Mouse (Mus musculus) stomach, embryonic 15.5 days (tissue): ENCODE results near the gene Myo15. TPM values are rescaled to one million over a fixed set of nuclear protein-coding genes. Genes with fewer than 3 reads are reported as not detected.
"Not testable (repeated sequence)": the region's sequence is repeated elsewhere in the genome, so short reads cannot be mapped to it uniquely, and the experiment has no call there.

Experiments
- ATAC-seq: fragments of 200-750 bp; cut with Nextera tagmentation; 2 replicates; pipeline ENCODE4 v1.8.0; 2017; ENCODE audit warnings: low read depth, moderate number of reproducible peaks, moderate TSS enrichment; ENCODE audit not compliant: insufficient read depth, low FRiP score
- H3K27ac ChIP-seq: fragments of 300-500 bp; sonication (generic); 2 replicates; pipeline ENCODE4 v1.5.1; 2015; ENCODE audit warnings: mild to moderate bottlenecking, inconsistent platforms
- H3K27me3 ChIP-seq: fragments of 300-500 bp; sonication (generic); replicated peaks from 2 replicates; pipeline ENCODE4 v1.6.1; 2015; ENCODE audit warnings: inconsistent platforms
- H3K36me3 ChIP-seq: fragments of 300-500 bp; sonication (generic); 2 replicates; pipeline ENCODE4 v1.6.1; 2015; ENCODE audit warnings: inconsistent platforms
- H3K4me1 ChIP-seq: fragments of 300-500 bp; sonication (generic); 2 replicates; pipeline ENCODE4 v1.6.1; 2015; ENCODE audit warnings: inconsistent platforms
- H3K4me2 ChIP-seq: fragments of 300-500 bp; sonication (generic); 2 replicates; pipeline ENCODE4 v1.6.1; 2015; ENCODE audit warnings: mild to moderate bottlenecking, inconsistent platforms
- H3K4me3 ChIP-seq: fragments of 300-500 bp; sonication (generic); replicated peaks from 2 replicates; pipeline ENCODE4 v1.5.1; 2015; ENCODE audit warnings: inconsistent platforms
- H3K9ac ChIP-seq: fragments of 300-500 bp; sonication (generic); 2 replicates; pipeline ENCODE4 v1.6.1; 2015; ENCODE audit warnings: inconsistent platforms
- H3K9me3 ChIP-seq: fragments of 300-500 bp; sonication (generic); 2 replicates; pipeline ENCODE4 v1.6.1; 2016; ENCODE audit warnings: inconsistent platforms
- WGBS: fragments of 180-500 bp; shearing (Covaris S2); methylation state at CpG from one replicate; pipeline ENCODE4 v1.1.7; 2015; 5-methylcytosine and 5-hydroxymethylcytosine counted together
- polyA plus RNA-seq: library from polyadenylated mRNA; unstranded; fragments of >200 nt; fragmentation: Nextera tagmentation; extraction: Ambion mirVana; gene quantifications from 2 replicates; pipeline ENCODE4 v1.2.1, GENCODE M21; 2015

The Myo15 gene
- polyA plus RNA-seq, 1 experiment from 2014 or later, result 0.12 TPM

DNA sequence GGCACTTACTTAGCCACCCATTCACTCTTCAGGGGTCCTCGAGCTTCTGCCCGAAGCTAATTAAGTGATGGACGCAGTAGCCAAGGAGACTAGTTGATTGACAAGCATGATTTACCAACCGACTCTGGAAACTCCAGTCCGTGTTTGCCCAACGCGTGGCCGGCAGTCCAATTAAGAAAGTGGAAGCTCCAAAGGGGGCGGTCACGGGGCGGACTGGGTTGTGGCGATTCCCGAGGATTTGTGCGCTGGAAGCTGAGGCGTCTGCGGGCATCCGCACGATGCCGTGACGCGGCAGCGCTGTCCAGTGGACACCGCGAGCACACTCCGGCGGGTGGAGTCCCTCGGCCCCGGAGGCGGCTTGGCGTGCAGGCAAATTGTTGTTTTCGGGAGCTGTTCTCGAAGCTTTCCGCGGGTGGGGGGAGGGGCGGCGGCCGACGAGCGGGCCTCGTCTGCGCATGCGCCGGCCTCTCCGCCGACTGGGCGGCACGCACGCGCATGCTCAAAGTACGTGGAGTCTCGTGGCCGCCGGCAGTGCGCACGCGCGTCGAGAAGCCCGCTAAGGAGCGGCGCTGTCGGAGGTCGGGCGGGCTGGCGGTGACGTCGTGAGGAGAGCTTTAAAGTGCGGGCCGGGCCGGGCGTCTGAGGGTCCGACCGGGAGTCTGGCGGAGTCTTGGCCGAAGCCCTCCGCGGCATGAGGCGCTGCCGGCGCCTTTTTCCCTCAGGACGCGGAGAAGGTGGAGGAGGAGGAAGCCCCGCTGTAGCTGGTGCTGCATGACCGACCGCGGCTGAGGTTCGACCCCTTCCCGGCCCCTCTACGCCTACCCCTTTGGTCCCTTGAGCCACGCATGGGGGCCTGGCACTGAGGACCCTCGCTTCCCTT, 68.6 kb downstream of the Myo15 start:
- Histone ChIP-seq H3K4me2 (peak overlapping the region; percentile 88), H3K4me1 (peaks cover 26% of the 10 kb centered on the region), H3K36me3 (no peaks in the 10 kb centered on the region), H3K4me3 (peak overlapping the region; percentile 87), H3K9ac (peak overlapping the region; percentile 88), H3K27ac (peak overlapping the region; percentile 99), H3K9me3 (no peaks in the 10 kb centered on the region), H3K27me3 (no peaks in the 10 kb centered on the region)
- peak; percentile 91 for ATAC-seq
- under 1% methylated on average over 89 of the region's 91 CpGs for WGBS

- peak overlapping the region; percentile 88 for H3K9ac ChIP-seq
- WGBS, result under 1% methylated on average over 93 of the region's 93 CpGs
- peak; percentile 1; the same call in 1 of the 2 replicates for ATAC-seq
- peak overlapping the region; percentile 88 for H3K4me2 ChIP-seq
- H3K36me3 ChIP-seq, result no peaks in the 10 kb centered on the region
- H3K4me1 ChIP-seq, result peaks cover 26% of the 10 kb centered on the region
- peak overlapping the region; percentile 99 for H3K27ac ChIP-seq
- peak overlapping the region; percentile 87 for H3K4me3 ChIP-seq
- no peaks in the 10 kb centered on the region for H3K9me3 ChIP-seq
- H3K27me3 ChIP-seq, result no peaks in the 10 kb centered on the region
These were observed 69.5 kb downstream of the Myo15 start for GRCm38 (mm10) chr11:60538371-60539281.

DNA sequence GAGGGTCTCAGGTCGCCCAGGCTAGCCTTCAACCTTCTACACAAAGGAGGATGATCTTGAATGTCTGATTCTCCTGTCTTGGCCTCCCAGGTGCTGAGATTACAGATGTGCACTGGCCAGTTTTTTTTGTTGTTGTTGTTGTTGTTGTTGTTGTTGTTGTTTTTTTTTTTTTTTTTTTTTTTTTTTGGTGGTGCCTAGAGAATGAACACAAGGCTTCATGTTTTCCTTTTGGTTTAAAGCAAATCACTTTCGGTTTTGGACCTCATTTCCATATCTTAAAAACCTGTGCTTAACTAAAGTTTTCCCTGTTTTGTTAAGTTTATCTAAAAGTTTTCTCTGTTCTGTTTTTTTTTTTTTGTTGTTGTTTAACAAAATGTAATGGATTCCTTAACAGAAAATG, 70.4 kb downstream of the Myo15 start:
- ATAC-seq, result no peak
- H3K4me1 ChIP-seq, result peaks cover 26% of the 10 kb centered on the region
- H3K9ac ChIP-seq, result no peak overlapping the region; the same call in 1 of the 2 replicates
- H3K27me3 ChIP-seq, result no peaks in the 10 kb centered on the region
- no peaks in the 10 kb centered on the region for H3K9me3 ChIP-seq
- 5% methylated on average over 2 of the region's 2 CpGs for WGBS
- H3K4me2 ChIP-seq, result peak overlapping the region; percentile 88
- H3K36me3 ChIP-seq, result no peaks in the 10 kb centered on the region
- H3K27ac ChIP-seq, result no peak overlapping the region
- peak overlapping the region; percentile 87 for H3K4me3 ChIP-seq

- no peak overlapping the region; the same call in 1 of the 2 replicates for H3K9ac ChIP-seq
- H3K36me3 ChIP-seq, result no peaks in the 10 kb centered on the region
- WGBS, result 5% methylated on average over 4 of the region's 4 CpGs
- H3K4me3 ChIP-seq, result peak overlapping the region; percentile 32
- peak overlapping the region; percentile 88 for H3K4me2 ChIP-seq
- no peak overlapping the region for H3K27ac ChIP-seq
- H3K27me3 ChIP-seq, result no peaks in the 10 kb centered on the region
- ATAC-seq, result no peak
- peaks cover 26% of the 10 kb centered on the region for H3K4me1 ChIP-seq
- H3K9me3 ChIP-seq, result no peaks in the 10 kb centered on the region
These were observed 71.0 kb downstream of the Myo15 start for GRCm38 (mm10) chr11:60540002-60540610.

DNA sequence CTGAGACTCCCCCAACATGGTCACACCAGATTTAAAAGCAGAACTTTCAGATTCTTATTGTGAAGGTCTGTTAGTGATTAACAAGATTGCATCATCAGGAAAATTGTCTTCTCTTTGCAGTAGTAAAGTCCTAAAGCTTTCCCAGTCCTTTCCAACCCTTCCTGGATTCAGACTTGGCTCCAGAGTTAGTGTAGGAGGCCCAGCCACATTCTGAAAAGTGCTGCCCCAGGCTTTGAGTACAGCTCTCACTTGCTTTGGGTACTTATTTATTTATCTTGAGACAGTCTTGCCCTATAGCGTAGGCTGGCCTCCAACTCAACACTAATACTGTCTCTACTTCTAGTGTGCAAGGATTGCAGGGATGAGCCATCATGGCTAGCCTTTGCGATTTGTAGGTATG, 71.6 kb downstream of the Myo15 start:
- peak overlapping the region; percentile 88 for H3K4me2 ChIP-seq
- no peaks in the 10 kb centered on the region for H3K36me3 ChIP-seq
- no peak overlapping the region for H3K27ac ChIP-seq
- no peaks in the 10 kb centered on the region for H3K27me3 ChIP-seq
- H3K4me3 ChIP-seq, result peak overlapping the region; percentile 32
- peaks cover 26% of the 10 kb centered on the region for H3K4me1 ChIP-seq
- H3K9me3 ChIP-seq, result no peaks in the 10 kb centered on the region
- H3K9ac ChIP-seq, result no peak overlapping the region; the same call in 1 of the 2 replicates
- ATAC-seq, result no peak
- 53% methylated on average over 2 of the region's 2 CpGs for WGBS

- Histone ChIP-seq H3K4me2 (no peak overlapping the region), H3K27me3 (no peaks in the 10 kb centered on the region), H3K4me1 (peaks cover 21% of the 10 kb centered on the region), H3K9me3 (no peaks in the 10 kb centered on the region), H3K4me3 (no peak overlapping the region), H3K27ac (no peak overlapping the region), H3K36me3 (peaks cover under 1% of the 10 kb centered on the region; the same call in 1 of the 2 replicates), H3K9ac (no peak overlapping the region)
- WGBS, result 88% methylated on average over 6 of the region's 6 CpGs
- ATAC-seq, result no peak
These were observed 72.7 kb downstream of the Myo15 start for GRCm38 (mm10) chr11:60541831-60542230.

GRCm38 (mm10) chr11:60543211-60543610, 74.1 kb downstream of the Myo15 start:
- WGBS, result 89% methylated on average over 5 of the region's 5 CpGs
- H3K4me2 ChIP-seq, H3K27ac ChIP-seq, H3K27me3 ChIP-seq, H3K9me3 ChIP-seq, H3K4me3 ChIP-seq, H3K9ac ChIP-seq, ATAC-seq: not testable (repeated sequence)
- Histone ChIP-seq H3K36me3 (peaks cover 13% of the 10 kb centered on the region), H3K4me1 (peaks cover 21% of the 10 kb centered on the region)

DNA sequence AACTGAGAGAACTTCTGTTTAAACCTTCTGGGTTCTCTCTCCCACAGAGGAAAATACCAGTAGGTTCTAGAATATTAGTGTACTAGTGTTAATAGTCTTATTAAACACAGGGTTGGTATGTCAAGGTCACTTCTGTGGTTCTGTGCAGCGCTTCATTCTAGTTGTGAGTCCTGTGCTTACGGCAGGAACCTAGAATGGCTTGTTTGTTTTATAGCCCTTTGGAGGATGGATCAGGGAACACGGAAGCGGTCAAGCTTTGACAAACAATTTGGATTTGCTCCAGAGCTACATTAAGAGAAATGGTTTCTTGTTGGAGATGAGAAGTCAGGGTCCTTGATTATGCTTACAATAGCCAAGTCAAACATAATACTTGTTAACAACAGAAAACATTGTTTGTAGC, 76.3 kb downstream of the Myo15 start:
- H3K36me3 ChIP-seq, result peaks cover 25% of the 10 kb centered on the region
- no peak overlapping the region for H3K27ac ChIP-seq
- no peak for ATAC-seq
- H3K9ac ChIP-seq, result no peak overlapping the region
- H3K27me3 ChIP-seq, result no peaks in the 10 kb centered on the region
- H3K4me1 ChIP-seq, result peaks cover 15% of the 10 kb centered on the region; the same call in 1 of the 2 replicates
- WGBS, result 50% methylated on average over 4 of the region's 4 CpGs
- H3K9me3 ChIP-seq, result no peaks in the 10 kb centered on the region
- H3K4me2 ChIP-seq, result no peak overlapping the region
- H3K4me3 ChIP-seq, result no peak overlapping the region

- no peak overlapping the region for H3K4me2 ChIP-seq
- no peaks in the 10 kb centered on the region for H3K27me3 ChIP-seq
- no peak for ATAC-seq
- no peaks in the 10 kb centered on the region for H3K4me1 ChIP-seq
- WGBS, result 80% methylated on average over 3 of the region's 3 CpGs
- peaks cover 37% of the 10 kb centered on the region for H3K36me3 ChIP-seq
- H3K9ac ChIP-seq, result no peak overlapping the region
- no peak overlapping the region for H3K27ac ChIP-seq
- no peaks in the 10 kb centered on the region for H3K9me3 ChIP-seq
- no peak overlapping the region for H3K4me3 ChIP-seq
These were observed 79.0 kb downstream of the Myo15 start for GRCm38 (mm10) chr11:60548112-60548511.

DNA sequence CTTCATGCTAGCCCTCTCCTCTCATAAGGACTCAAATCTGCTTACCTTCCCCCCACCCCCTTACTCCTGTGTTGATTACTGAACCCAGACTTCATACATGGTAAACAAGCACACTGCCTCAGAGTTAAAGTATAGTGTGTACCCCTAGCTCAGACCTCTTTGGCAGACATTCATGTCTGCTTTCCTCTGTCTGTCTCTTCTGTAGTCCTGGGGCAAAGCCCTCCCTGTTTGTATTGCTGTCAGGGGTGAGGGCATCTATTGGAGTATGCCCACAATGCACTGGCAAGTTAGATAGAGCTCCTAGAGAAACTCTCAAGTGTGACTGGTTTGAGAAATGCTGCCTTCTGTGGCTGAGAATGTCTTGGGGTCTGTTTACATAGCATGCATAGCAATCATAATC, 84.0 kb downstream of the Myo15 start:
- Histone ChIP-seq H3K27me3 (no peaks in the 10 kb centered on the region), H3K4me1 (no peaks in the 10 kb centered on the region), H3K9me3 (no peaks in the 10 kb centered on the region), H3K9ac (no peak overlapping the region), H3K36me3 (peaks cover 50% of the 10 kb centered on the region), H3K4me3 (no peak overlapping the region), H3K4me2 (no peak overlapping the region), H3K27ac (no peak overlapping the region)
- no peak for ATAC-seq

- no peak for ATAC-seq
- Histone ChIP-seq H3K4me2 (no peak overlapping the region), H3K27me3 (no peaks in the 10 kb centered on the region), H3K36me3 (peaks cover 28% of the 10 kb centered on the region), H3K4me3 (no peak overlapping the region), H3K27ac (no peak overlapping the region), H3K9ac (no peak overlapping the region), H3K4me1 (no peaks in the 10 kb centered on the region), H3K9me3 (no peaks in the 10 kb centered on the region)
- 85% methylated on average over 3 of the region's 3 CpGs for WGBS
These were observed 88.5 kb downstream of the Myo15 start for GRCm38 (mm10) chr11:60557675-60558074.
